Mouse (Mus musculus) heart, postnatal 0 days (tissue): Measurements from ENCODE around the gene Sntg2. TPM values are rescaled to one million over a fixed set of nuclear protein-coding genes. Genes with fewer than 3 reads are reported as not detected.

Experiments
- ATAC-seq: fragments of 200-750 bp; cut with Nextera tagmentation; 2 replicates; pipeline ENCODE4 v1.8.0; 2017; ENCODE audit warnings: low read depth, moderate number of reproducible peaks, moderate library complexity; ENCODE audit not compliant: insufficient read depth
- DNase-seq: peaks from one replicate; pipeline ENCODE4 v3.0.0-alpha.2; 2016; ENCODE audit warnings: low spot score
- H3K27ac ChIP-seq: fragments of 300-500 bp; sonication (generic); 2 replicates; pipeline ENCODE4 v1.5.1; 2014; ENCODE audit warnings: low read depth, mild to moderate bottlenecking
- H3K27me3 ChIP-seq: fragments of 300-500 bp; sonication (generic); 2 replicates; pipeline ENCODE4 v1.6.1; 2014; ENCODE audit warnings: low read length, mixed read lengths; ENCODE audit not compliant: control insufficient read depth, insufficient read depth
- H3K36me3 ChIP-seq: fragments of 300-500 bp; sonication (generic); replicated peaks from 2 replicates; pipeline ENCODE4 v1.6.1; 2014; ENCODE audit warnings: low read length, mixed read lengths; ENCODE audit not compliant: control insufficient read depth, insufficient read depth
- H3K4me1 ChIP-seq: fragments of 300-500 bp; sonication (generic); 2 replicates; pipeline ENCODE4 v1.6.1; 2014; ENCODE audit warnings: antibody characterized with exemption; ENCODE audit not compliant: control insufficient read depth, insufficient read depth
- H3K4me2 ChIP-seq: fragments of 300-500 bp; sonication (generic); 2 replicates; pipeline ENCODE4 v1.6.1; 2014; ENCODE audit warnings: low read depth, mild to moderate bottlenecking, low read length, moderate library complexity
- H3K4me3 ChIP-seq: fragments of 300-500 bp; sonication (generic); 2 replicates; pipeline ENCODE4 v1.5.1; 2014; ENCODE audit warnings: low read depth, low read length
- H3K9ac ChIP-seq: fragments of 300-500 bp; sonication (generic); replicated peaks from 2 replicates; pipeline ENCODE4 v1.6.1; 2014; ENCODE audit warnings: low read depth, low read length, mixed read lengths
- H3K9me3 ChIP-seq: fragments of 300-500 bp; sonication (generic); replicated peaks from 2 replicates; pipeline ENCODE4 v1.6.1; 2016; ENCODE audit warnings: low read length; ENCODE audit not compliant: control insufficient read depth
- CTCF ChIP-seq: IDR thresholded peaks from 2 replicates; pipeline ENCODE4 v1.5.1; 2016; ENCODE audit warnings: antibody characterized with exemption, control low read depth, low read depth
- EP300 ChIP-seq: IDR thresholded peaks from 2 replicates; pipeline ENCODE4 v1.6.1; 2016; ENCODE audit warnings: antibody characterized with exemption, low read depth
- WGBS: fragments of 180-500 bp; shearing (Covaris S2); extraction: QIAGEN DNeasy Blood & Tissue Kit; methylation state at CpG from one replicate; pipeline ENCODE4 v1.1.7; 2014; 5-methylcytosine and 5-hydroxymethylcytosine counted together
- polyA plus RNA-seq: library from polyadenylated mRNA; unstranded; fragments of >200 nt; fragmentation: Nextera tagmentation; extraction: Ambion mirVana; gene quantifications from 2 replicates; pipeline ENCODE4 v1.2.1, GENCODE M21; 2015
- total RNA-seq: library from RNA; depleted of rRNA; stranded (reverse); fragments of >200 nt; gene quantifications from 2 replicates; pipeline ENCODE4 v1.2.3, GENCODE M21; 2014; ENCODE audit warnings: low replicate concordance

Gene Sntg2
- total and polyA plus RNA-seq, 2 experiments from 2014 or later: 2.8 to 13.9 TPM

DNA sequence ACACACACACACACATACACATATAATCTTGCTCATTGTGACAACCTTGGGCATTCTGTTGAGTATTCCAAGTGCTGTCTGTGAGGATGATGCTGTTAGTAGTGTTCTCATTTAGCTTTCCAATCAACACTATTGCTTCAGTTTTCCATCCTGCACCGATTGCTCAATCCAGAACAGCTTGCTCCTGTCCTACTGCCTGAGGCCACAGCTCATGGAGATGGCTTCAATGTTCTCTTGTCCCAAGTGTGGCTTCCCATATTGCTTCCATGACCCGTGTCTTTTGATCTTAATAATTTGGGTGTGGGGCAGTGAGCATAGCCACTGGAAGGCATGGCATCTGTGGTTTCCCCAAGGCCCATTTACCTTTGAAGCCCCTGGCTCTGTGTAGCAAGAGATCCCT lies 162.8 kb downstream of the Sntg2 start:
- no peaks in the 10 kb centered on the region for H3K36me3 ChIP-seq
- TF ChIP-seq CTCF: no peak
- TF ChIP-seq EP300: no peak
- ATAC-seq (no peak), DNase-seq (no peak)
- no peak overlapping the region for H3K27ac ChIP-seq
- H3K27me3 ChIP-seq: no peaks in the 10 kb centered on the region
- no peak overlapping the region for H3K4me3 ChIP-seq
- no peak overlapping the region for H3K9ac ChIP-seq
- H3K9me3 ChIP-seq: no peaks in the 10 kb centered on the region
- no peak overlapping the region for H3K4me2 ChIP-seq
- H3K4me1 ChIP-seq: peaks cover under 1% of the 10 kb centered on the region; the same call in 1 of the 2 replicates
- WGBS: 78% methylated on average over 2 of the region's 2 CpGs

DNA sequence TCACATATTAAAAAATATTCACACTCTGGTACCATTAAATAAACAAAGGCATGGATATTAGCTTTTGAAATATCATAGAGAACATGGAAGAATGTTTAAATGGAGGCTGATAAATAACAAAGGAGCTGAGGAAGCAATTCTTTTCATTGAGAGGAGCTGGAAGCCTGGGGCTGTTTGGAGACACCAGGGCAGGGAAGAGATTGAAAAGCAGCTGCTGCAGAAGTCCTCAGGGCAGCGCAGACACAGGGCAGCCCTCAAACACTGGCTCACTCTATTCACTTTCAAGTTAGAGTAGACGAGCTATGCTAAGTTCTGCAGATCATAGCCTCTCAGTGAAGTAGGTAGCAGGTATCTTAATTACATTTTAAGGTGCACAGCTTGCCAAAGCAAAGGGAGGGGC lies 164.6 kb downstream of the Sntg2 start:
- no peaks in the 10 kb centered on the region for H3K27me3 ChIP-seq
- no peak for TF ChIP-seq EP300
- no peak for TF ChIP-seq CTCF
- peaks cover 9% of the 10 kb centered on the region for H3K4me1 ChIP-seq
- no peaks in the 10 kb centered on the region for H3K9me3 ChIP-seq
- 55% methylated on average over 2 of the region's 2 CpGs for WGBS
- H3K4me2 ChIP-seq: no peak overlapping the region
- DNase-seq: no peak
- no peak overlapping the region for H3K4me3 ChIP-seq
- H3K36me3 ChIP-seq: no peaks in the 10 kb centered on the region
- no peak overlapping the region for H3K27ac ChIP-seq
- no peak for ATAC-seq
- no peak overlapping the region for H3K9ac ChIP-seq

DNA sequence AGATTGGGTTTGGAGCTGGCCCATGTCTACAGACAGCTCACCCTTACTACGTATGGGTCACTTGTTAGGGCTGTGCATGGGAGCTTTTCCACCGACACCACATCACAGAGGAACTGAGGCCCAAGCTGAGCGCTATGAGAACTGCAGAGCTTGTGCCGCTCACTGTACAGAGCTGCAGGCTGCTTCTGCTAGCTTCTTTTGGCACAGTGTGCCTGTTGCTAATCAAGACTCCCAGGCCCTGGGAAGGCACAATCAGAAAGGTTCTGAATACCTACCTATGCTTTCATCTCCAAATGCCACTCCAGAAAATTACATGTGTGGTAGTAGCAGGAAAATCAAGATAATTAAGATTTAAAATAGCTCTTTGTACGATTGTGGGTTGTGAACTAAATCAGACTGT lies 165.1 kb downstream of the Sntg2 start:
- Histone ChIP-seq H3K27me3 (no peaks in the 10 kb centered on the region), H3K4me2 (no peak overlapping the region), H3K36me3 (no peaks in the 10 kb centered on the region), H3K9ac (no peak overlapping the region), H3K4me1 (peaks cover 9% of the 10 kb centered on the region), H3K9me3 (no peaks in the 10 kb centered on the region), H3K4me3 (no peak overlapping the region), H3K27ac (no peak overlapping the region)
- no peak for DNase-seq
- no peak for ATAC-seq
- WGBS: 58% methylated on average over 5 of the region's 5 CpGs
- TF ChIP-seq EP300: no peak
- no peak for TF ChIP-seq CTCF

DNA sequence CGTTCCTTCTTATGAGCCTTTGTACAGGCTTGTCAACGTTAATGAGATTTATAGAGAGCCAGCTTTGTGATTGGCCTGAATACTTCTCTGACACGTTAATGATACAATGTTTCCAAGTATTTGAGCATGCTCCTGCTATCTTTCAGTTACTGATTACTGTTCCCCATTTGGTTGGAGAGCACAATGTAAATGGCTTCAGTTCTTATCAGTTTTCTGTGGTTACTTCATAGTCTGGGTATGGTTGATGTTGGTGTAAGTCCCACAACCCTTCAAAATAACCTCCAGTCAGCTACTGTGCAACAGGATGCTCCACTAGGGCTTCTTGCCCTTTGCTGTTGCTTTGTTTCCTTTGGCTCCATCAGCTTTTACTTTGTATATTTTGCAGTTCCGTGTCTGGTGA lies 168.7 kb downstream of the Sntg2 start:
- Histone ChIP-seq H3K4me1 (peaks cover 9% of the 10 kb centered on the region), H3K36me3 (no peaks in the 10 kb centered on the region), H3K4me2 (no peak overlapping the region), H3K9me3 (no peaks in the 10 kb centered on the region), H3K27me3 (no peaks in the 10 kb centered on the region), H3K27ac (peak overlapping the region; percentile 33), H3K4me3 (no peak overlapping the region), H3K9ac (no peak overlapping the region)
- TF ChIP-seq EP300: no peak
- TF ChIP-seq CTCF: no peak
- DNase-seq (peak; percentile 61), ATAC-seq (peak; percentile 84)
- 22% methylated on average over 4 of the region's 4 CpGs for WGBS

DNA sequence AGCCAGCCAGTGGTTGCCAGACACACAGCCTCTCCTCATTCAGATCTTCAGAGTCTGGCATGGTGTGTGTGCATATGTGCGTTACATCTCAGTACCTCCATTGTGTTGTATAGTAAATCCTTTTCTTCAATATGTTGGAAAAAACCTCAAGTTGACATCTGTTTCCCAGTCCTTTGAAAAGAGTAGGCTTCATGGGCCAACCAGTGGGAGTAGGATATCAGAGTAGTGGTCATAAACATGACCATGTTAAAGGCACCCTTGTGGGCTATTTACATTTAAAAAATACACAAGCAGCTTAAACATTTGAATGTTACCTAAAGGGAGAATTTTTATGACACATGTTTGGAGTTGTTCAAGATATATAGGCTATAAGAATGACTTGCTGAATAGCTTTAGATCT lies 170.4 kb downstream of the Sntg2 start:
- ATAC-seq (no peak), DNase-seq (no peak)
- H3K27ac ChIP-seq: no peak overlapping the region
- WGBS: 83% methylated on average over 1 of the region's 1 CpGs
- H3K36me3 ChIP-seq: no peaks in the 10 kb centered on the region
- no peak overlapping the region for H3K4me2 ChIP-seq
- TF ChIP-seq CTCF (no peak), EP300 (no peak)
- H3K27me3 ChIP-seq: no peaks in the 10 kb centered on the region
- no peak overlapping the region for H3K9ac ChIP-seq
- no peak overlapping the region for H3K4me3 ChIP-seq
- H3K9me3 ChIP-seq: no peaks in the 10 kb centered on the region
- peaks cover 9% of the 10 kb centered on the region for H3K4me1 ChIP-seq

DNA sequence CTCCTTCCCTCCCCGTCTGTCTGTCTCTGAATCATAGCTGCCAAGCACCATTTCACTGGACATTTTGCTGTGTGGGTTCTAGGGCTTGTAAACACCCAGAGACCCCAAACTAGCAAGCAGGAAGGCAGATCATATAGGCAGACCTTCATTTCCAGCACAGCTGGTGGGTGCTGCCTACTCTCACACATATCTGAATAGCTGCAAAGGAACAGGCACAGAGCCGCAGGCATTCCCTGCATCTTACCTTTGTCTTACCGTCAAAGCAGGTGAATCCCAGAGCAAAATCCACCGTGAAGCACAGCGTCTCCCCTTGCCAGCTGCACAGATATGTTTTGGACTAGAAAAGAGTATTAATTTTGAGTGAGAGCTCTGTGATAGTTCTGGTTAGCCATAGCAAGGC lies 172.1 kb downstream of the Sntg2 start:
- H3K27me3 ChIP-seq: no peaks in the 10 kb centered on the region
- DNase-seq: no peak
- H3K9me3 ChIP-seq: no peaks in the 10 kb centered on the region
- no peak overlapping the region for H3K4me3 ChIP-seq
- H3K36me3 ChIP-seq: no peaks in the 10 kb centered on the region
- no peak overlapping the region for H3K27ac ChIP-seq
- TF ChIP-seq EP300 (no peak), CTCF (no peak)
- ATAC-seq: no peak
- H3K4me1 ChIP-seq: peaks cover 9% of the 10 kb centered on the region
- H3K4me2 ChIP-seq: no peak overlapping the region
- WGBS: 82% methylated on average over 5 of the region's 5 CpGs
- no peak overlapping the region for H3K9ac ChIP-seq
